Mouse (Mus musculus): ENCODE results near the gene Trim7.

- TF ChIP-seq CTCF (conservative IDR thresholded peaks at IDR 0.05; ENCODE audit: low read length) (no peak), POU5F1 (IDR thresholded peaks at IDR 0.05; ENCODE audit: borderline replicate concordance, low read length) (no peak)
Observed at GRCm38 (mm10) chr11:48801831-48802772, 23.8 kb upstream of the Trim7 start.
